ENCODE assay signal across 18 mouse cellular contexts in genomic region chr4:56231414-56231813, GRCm38 (mm10).
A peak's percentile ranks its signal among the peaks of the same experiment; 100 is the strongest.
DNase-seq lines count a peak whose midpoint lies in the region; ATAC-seq lines count a peak whose summit lies in the region.
"Had no signal": no experiment of that assay in that cellular context is flagged by ENCODE, and none has a peak within 500 bp of the region (broad histone marks: within the 10 kb centered on the region; RNA-seq: fewer than 3 reads in every experiment).

No protein-coding gene starts in this region.

- ATAC-seq in granulocyte monocyte progenitor cell, adult 5-6 weeks (replicated peaks; ENCODE audit: poor library complexity, severe bottlenecking), result peak; percentile 33; the same call in 1 of the 2 replicates
- no peak for ATAC-seq in monocyte, adult 5-6 weeks (replicated peaks; ENCODE audit: insufficient number of reproducible peaks, low FRiP score, low TSS enrichment, poor library complexity, severe bottlenecking)
- ATAC-seq: forebrain, embryonic 14.5 days; inflammation-experienced regulatory T-cells, adult 6 months had no signal

- peak; percentile 48 to 50 for DNase-seq in left cerebral cortex, postnatal 14 days (ENCODE audit: low spot score in 2 of 2)
- no peak for DNase-seq in left cerebral cortex, adult 11 months (ENCODE audit: low spot score)
- DNase-seq in right cerebral cortex, postnatal 10 days (ENCODE audit: low spot score in 2 of 2), result peak; percentile 39 to 57
- no peak for DNase-seq in right cerebral cortex, postnatal 14 days
- no peak for DNase-seq in ovary, adult 18-20 months (ENCODE audit: low spot score)
- DNase-seq: adrenal gland, postnatal 14 days; B cell, adult 2 months; cerebellum, adult 8-10 months; cerebellum, postnatal 36 days; gastrocnemius, postnatal 14 days; heart, postnatal 36 days; kidney, adult 18-20 months; lung, postnatal 10 days; midbrain, embryonic 14.5 days had no signal

- intact Hi-C loops in left cerebral cortex, postnatal 14 days (cut with DNase I), result loop anchor here (10.0 kb wide), 1 partner anchor 133 kb away; no protein-coding TSS in a partner anchor

Comparison
In these comparisons a context has a peak if more than half of its experiments do, and no peak if none do; other contexts are left out.
1. DNase-seq: peak in left cerebral cortex, postnatal 14 days (2 of 2) and right cerebral cortex, postnatal 10 days (2 of 2); none in left cerebral cortex, adult 11 months (single experiment), right cerebral cortex, postnatal 14 days (single experiment) and ovary, adult 18-20 months (single experiment).